Mouse (Mus musculus) liver, embryonic 14.5 days (tissue): ENCODE measurements around the gene Mbnl2.

ENCODE experiments used
- CTCF ChIP-seq: IDR thresholded peaks from 2 replicates; pipeline ENCODE4 v1.5.1; 2016; ENCODE audit warnings: antibody characterized with exemption, low read depth, control low read depth
- EP300 ChIP-seq: IDR thresholded peaks from 2 replicates; pipeline ENCODE4 v1.6.1; 2016; ENCODE audit warnings: antibody characterized with exemption, low read depth

- TF ChIP-seq EP300 (no peak), CTCF (no peak)
These were observed 14.1 kb downstream of the Mbnl2 start for GRCm38 (mm10) chr14:120289528-120289927.
